Mouse (Mus musculus): ENCODE data around the gene Prox2.
"Not testable (repeated sequence)": the region's sequence is repeated elsewhere in the genome, so short reads cannot be mapped to it uniquely, and the experiment has no call there.

Gene Prox2

DNA sequence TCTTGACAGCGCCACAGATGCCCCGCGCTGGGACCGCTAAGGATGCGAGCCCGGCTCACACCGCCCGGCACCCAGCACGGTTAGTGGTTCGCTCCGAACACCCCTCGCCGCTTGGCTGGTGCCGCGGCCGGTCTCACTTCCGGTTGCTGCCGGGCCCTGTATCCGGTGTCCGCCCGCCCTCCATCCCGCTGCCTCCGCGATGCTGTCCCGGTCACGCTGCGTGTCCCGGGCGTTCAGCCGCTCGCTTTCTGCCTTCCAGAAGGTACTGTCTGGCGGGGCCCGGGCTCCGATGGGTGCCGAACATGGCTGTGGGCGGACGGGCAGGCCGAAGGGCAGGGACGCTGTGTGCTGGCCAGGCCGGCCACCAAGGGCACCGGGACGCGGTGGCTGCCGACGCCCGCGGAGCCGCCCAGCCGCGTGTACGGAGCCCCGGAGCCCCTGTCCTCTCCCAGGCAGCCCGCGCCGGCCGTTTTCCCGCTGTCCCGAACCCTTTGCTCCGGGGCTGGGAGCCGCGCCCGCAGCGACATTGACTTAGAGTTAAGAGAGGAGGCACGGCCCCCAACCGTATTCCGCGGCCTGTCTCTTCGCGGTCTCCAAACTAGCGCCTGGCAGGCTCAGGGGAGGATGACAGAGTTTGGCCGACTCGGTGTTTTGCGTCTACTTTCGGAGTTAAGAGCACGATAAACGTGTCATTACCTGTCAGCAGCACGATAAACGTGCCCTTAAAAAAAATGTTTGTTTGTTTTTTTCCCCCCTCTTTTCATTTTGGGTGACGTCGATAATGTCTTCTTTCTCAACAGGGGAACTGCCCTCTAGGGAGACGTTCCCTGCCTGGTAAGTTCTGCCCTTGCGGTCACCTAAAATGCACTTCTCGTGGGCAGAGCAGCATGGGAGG, at the start of gene Prox2, which contains the start of gene Dlst:
TSS of gene Prox2 (minus strand) at position 62 of the 895 bp plus-strand sequence.
TSS of gene Dlst (plus strand) at position 136 of the 895 bp plus-strand sequence.
- DNase-seq (ENCODE audit: low read depth, low spot score) = peak; percentile 89

DNA sequence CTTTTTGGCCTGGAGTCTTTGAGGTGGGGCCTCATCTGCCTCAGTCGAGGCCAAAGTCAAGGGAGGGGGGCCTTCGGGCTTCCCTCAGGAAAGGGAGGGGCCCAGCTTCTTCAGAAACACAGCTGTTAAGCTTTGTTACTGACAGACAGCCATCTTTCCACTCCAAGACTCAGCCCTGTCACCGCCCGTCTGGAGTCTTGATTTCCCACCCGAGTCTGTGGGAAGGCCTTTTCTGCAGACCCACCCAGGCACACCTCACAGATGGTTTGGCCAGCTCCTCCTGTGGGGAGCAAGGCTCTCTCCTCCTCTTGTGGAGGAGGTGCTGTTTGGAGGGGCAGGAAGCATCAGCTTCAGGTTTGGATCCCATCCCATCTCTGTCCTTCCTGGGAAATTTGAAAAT, 49.0 kb upstream of the Prox2 start:
- peak; percentile 29 for DNase-seq (ENCODE audit: low read depth, low spot score)

DNA sequence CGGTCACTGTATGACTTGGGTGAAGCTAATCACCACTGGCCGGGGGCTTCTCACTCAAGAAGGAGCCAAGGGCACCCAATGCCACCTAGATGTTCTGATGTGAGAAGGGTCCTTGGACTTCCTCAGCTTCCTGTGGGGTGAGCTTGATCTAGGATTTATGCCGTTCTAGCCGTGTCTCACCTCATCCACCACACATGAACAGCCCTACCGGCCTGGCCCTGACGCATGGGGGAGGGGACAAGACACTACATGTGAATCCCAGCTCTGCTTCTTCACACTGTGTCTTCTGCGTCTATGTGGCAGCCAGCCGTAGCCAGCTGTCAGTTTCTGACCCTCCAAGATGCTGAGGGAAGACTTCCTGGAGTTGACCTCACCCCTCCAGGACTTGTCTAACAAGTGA, 48.2 kb upstream of the Prox2 start:
- no peak for DNase-seq (ENCODE audit: low read depth, low spot score)

DNA sequence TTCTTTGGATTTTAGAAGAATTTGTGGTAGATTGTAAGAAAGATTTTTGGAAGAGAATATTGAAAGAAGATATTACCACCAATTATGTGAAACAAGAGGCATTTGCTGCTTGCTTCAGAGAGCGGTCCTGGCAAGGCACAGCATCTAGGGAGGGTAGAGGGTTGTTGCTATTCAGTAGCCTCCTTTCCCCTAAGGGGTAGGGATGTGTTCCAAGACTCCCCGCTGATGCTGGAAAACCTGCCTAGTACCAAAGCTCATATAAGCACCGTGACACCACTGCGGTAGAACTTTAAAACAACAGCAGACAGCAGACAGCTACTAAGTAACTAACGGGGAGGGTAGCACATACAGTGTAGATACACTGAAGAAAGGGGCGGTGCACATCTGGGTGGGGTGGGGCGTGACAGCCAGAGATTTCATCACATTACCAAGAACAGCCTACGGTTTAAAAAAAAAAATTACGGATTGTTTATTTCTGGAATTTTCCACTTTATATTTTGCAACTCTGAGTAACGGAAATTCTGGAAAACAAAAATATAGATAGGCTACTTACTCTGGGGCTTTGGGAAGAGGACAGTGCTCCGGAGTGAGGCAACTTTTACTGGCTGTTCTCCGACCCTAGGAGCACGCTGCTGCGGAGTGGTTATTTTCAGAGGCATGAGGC, 47.4 kb upstream of the Prox2 start:
- DNase-seq (ENCODE audit: low read depth, low spot score) = no peak

DNA sequence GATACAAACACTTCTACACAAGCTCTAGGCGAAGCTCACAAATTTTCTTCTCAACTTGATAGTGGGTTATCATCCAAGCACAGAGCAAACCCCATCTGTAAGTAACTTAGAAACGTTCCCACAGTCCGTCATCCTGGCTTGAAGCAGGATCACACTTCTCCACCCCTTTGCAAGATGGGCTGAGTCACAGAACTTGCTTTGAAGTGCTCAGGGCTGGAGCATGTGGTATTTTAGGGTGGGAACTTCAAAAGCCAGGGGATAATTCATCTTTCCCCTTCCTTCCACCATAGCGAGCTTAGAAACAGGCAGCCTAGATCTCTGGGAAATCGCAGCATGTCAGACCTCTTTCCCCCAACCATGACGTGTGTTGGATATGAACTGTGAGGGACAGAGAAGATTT, 45.8 kb upstream of the Prox2 start:
- no peak for DNase-seq (ENCODE audit: low read depth, low spot score)

DNA sequence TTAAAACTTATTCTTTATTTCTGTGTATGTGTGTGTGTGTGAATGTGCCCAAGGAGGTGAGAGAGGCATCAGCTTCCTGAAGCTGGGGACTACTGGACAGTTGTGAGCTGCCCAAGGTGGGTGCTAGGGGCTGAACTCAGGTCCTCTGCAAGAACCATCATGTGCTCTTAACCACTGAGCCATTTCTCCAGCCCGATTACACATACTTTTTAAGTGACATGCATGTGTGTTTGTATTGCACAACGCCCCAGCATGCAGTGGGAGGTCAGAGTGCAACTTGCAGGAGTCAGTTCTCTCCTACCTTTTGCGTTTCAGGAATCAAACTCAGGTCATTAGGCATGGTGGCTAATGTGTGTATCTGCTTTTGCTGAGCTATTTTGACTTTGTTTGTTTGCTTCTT, 42.5 kb upstream of the Prox2 start:
- DNase-seq (ENCODE audit: low read depth, low spot score) = no peak

DNA sequence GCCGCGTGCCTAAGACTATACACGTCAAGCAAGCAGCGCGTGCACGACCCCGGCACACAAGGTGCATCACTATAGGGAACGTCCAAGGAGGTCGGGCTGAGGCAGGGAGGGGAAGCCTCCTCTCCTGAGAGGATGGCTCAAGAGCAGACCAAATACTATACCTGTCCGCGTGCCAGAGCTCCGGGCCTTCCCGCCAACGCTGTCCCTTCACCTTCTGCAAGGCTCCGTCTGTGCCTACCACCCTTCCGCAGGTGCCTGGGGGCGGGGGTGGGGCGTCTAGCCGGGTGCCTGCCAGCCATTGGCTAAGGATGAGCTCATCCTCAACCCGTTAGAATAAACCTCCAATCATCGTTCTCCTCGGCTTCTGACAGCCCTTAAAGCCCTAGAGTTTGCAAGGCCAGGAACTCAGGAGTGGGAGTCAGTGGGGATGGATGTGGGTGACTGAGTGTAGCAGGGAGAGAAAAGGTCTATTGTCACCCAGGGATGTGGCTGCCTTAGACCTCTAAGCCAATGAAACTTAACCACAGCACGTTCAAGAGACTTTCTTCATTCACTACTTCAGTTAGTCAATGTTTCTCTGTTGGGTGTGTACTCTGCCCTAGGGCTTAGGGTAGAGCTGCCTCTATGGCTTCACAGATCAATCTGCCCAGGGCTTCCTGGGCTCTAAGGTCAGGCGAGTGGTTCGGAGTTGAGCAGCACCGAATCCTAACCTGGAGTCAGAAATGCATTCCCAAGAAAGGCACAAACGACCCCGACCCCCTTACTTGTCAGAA, 40.6 kb upstream of the Prox2 start, which contains the start of gene Rps6kl1:
TSS of gene Rps6kl1 (minus strand) at position 263 of the 773 bp plus-strand sequence.
- DNase-seq (ENCODE audit: low read depth, low spot score) = peak; percentile 91

DNA sequence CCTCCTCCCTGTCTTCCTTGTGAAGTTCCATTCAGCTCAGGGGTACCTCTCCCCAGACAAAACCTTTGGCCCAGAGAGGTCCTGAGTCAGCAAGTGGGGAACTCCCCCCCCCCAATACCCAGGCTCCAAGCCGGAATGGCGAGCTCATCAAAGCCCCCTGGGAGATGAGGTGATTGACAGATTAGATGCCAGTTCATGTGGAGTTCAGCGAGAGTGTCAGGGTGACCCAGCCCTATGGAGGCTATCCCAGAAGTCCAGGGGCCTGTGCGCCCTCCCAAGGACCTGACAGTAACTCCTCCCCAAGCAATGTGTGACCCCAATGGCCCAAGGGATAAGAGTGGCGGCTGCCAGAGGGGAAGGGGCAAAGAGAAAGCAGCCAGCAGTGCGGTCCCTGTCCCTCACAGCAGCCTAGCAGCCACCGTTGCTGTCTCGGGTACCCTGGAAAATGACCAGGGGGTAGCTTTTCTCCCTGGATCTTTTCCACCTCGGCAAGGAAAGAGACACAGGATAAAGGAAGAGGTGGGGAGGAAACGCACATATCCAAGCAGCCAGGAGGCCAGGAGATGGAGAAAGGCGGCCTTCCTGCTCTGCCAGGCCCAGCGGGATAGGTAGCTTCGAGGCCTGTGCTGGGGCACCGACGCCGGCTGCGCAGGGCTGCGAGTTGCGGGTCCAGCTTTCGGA, 39.9 kb upstream of the Prox2 start:
- DNase-seq (ENCODE audit: low read depth, low spot score) = no peak

DNA sequence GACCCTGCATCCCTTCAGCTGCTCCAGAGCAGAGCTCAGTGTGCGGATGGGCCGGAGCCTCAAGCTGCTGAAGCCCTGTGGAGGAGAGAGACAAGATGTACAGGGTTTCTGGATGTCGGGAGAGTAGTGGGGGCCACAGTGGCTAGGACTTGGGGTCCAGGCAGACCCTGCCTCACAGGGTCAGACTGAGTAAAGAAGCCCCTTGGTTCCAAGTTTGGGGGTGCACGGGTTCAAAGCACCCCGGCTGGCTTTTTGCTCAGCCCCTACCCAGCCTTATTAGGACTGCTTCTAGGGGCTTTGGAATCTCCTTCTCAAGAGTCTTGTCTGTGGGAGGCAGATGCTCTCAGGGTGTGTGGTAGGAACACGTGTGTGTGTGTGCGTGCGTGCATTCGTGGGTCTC, 36.3 kb upstream of the Prox2 start:
- DNase-seq (ENCODE audit: low read depth, low spot score) = no peak

DNA sequence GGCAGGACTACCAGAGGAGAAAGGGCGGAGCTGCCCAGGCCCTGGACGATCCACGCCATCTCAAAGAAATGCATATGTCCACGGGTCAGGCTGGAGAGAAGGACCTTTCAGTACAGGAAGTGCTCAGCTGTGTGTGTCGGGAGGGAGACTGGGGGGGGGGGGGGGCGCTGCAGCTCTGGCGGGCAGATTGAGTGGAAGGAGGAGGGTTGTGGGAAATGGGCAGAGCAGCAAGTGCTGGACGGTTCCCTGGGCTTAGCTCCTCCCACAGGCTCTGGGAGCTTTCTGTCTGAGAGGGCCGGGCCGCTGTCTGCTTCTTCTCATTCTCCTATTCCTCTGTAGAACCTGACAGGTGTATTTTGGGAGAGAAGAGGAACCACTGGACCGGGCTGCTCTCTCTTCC, 35.8 kb upstream of the Prox2 start:
- peak; percentile 53 for DNase-seq (ENCODE audit: low read depth, low spot score)

DNA sequence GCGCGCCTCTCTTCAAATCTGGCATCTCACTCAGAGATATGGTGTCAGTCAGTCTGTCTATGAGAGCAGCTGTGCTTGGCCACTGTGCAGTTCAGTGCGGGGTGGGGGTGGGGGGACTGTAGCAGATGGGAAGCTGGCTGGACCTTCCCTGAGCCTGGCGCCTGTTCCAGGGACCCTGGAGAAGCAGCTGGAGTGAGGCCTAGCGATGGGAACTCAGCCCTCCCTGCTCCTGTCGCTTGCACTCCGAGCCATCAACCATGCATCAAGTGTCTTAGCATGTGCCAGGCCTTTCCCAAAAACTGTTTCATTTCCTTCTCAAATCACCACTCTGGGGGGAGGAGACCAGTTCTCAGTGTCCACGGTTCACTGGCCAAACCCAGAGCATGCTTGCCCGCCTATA, 35.1 kb upstream of the Prox2 start:
- no peak for DNase-seq (ENCODE audit: low read depth, low spot score)

DNA sequence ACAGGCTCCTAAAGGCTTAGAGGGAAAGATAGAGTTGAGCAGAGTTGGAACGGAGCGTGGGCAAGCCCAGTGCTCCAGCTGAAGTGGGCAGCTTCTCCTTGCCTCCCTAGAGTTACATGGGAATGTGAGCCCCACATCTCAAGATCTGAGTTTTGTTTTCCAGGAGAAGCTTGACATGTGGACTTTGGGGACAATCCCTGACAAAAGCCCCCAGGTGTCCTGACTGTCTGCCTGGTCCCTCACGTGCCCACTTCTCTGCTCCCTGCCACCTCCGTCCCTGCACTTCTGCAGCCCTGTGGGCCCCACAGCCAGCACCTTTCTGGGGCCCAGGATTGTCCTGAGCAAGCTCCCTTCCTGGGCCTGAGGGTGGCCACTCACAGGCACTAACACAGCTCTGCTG, 34.3 kb upstream of the Prox2 start:
- DNase-seq (ENCODE audit: low read depth, low spot score) = no peak

DNA sequence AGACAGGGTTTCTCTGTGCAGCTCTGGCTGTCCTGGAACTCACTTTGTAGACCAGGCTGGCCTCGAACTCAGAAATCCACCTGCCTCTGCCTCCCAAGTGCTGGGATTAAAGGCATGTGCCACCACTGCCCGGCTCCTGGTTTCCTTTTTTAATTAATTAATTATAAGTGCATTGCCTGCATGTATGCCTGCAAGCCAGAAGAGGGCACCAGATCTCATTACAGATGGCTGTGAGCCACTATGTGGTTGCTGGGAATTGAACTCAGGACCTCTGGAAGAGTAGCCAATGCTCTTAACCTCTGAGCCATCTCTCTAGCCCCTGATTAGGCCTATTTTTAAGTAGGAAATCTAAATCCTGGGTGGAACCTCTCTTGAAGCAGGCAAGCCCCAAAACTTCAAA, 33.7 kb upstream of the Prox2 start:
- DNase-seq (ENCODE audit: low read depth, low spot score) = not testable (repeated sequence)

DNA sequence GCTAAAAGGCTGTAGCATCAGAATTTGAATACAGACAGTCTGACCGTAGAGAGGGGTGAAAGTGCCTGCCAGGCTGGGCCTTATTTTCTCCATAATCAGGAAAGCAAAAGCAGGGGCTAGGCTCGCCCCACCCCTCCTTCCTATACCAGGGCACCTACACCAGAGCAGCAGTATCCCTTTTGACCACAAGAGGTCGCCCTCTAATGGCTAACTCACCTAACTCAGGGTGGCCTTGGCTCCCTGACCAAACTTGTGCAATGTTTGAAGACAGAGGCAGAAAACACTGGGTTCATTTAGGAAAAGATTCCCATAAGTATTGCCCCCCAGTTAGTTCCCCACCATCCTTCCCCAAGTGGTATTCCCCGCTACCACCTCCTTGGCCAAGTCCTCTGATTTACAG, 32.2 kb upstream of the Prox2 start:
- DNase-seq (ENCODE audit: low read depth, low spot score) = peak; percentile 90

DNA sequence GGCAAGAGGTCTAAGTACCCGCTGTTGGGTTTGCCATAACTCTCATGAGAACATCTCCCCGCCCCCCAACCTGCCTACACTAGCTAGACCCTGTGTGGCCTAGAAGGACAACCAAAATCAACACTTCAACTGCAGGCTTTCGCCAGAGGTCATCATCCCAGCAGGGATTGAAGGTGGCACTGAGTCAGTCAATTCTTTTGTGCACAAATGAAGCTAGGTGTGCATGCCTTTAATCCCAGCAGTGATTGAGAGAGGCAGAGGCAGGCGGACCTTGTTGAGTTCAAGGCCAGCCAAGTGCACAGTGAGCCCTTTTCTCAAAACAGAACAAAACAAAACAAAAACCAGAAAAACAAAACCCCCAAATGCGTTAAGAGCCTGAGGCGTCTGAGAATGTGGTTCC, 30.5 kb upstream of the Prox2 start:
- DNase-seq (ENCODE audit: low read depth, low spot score) = peak; percentile 59

DNA sequence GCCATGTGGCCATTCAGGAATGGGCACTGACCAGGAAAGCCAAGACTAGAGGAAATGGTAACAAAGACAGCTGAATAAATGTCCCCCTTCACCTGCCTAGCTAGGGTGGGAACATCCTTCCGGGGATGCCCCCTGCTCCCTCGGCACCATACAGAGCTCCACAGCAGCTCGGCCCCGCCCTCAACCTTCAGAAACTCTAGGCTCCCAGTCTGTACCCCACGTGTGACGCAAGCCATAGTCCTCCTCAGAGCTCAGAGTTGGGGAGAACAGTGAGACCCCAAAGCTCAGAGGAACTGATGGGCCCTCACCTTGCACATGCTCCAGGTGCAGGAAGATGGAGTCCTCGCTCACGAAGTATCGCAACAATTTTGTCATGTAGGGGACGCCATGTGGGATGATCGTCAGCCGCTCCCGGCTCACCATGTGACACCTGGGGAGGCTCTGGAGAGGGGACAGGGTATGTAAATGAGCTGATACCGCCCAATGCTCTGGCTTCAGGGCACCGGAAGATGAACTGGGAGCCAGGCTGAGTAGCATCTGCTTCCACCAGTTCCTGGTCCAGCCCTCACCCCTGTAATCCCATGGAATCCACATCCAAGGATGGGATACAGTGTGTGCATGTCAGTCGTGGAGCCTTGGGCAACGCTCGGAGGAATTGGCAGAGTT, 29.6 kb upstream of the Prox2 start:
- peak; percentile 65 for DNase-seq (ENCODE audit: low read depth, low spot score)

DNA sequence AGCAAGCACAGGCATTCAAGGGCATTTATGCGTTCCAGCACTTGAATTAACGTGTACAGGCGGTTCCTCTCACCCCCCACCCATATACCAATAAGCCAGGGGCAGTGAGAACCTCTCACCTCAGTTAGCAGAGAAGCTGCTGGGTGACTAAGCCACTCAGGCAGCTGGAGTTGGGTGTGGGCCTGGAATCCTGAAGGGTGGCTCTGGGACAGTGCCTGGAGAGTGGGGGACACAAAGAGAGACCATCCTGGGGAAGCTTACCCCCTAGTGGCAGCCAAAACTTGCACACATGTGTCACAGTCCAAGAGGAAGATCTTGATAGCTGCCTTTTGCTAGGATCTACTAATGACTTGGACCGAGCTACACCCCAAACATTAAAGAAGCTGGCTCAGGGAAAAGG, 26.1 kb upstream of the Prox2 start:
- DNase-seq (ENCODE audit: low read depth, low spot score) = peak; percentile 12

DNA sequence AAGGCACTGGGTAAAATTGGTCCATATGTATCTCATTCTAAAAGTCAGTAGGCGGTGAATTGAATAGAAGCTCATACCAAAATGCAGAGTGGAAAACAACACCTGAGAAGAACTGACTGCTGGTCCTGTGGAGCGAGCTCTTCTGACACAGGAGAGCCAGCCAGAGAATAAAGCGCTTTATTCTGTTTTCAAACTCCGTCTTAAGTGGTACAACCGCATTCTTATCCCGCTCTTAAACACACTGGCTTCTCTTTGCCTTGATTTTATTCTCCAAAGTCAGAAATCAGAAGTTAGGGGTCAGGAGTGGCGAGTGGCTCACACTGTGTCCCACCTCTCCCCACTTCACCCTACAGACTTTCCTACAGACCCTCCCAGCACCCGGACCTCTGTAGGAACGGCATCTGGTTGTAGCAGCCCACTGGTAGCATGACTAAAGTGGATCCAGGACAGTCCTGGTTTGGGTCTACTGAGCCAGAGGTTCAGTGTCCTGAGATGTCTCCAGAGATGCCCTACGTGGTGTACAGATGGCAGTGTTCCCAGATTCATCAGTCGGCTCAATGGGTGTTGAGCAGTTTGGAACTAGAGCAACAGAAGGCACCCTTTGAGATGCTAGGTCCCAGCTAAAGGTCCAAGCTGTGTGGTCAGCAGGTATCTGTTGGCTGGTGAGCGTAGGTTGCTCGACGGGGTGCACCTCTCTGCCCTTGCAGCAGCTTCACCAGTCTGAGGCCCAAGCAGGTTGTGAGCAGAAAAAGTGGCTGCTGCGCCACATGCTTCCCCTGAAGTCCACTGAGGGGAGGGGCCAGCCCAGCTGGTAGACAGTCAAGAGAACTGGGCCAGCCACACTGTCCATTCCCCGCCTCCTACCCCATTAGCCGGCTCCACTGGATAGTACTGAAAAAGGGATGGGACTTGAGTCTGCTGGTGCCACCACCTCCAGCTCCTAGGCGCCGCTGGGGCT, 25.2 kb upstream of the Prox2 start:
- DNase-seq (ENCODE audit: low read depth, low spot score) = no peak

DNA sequence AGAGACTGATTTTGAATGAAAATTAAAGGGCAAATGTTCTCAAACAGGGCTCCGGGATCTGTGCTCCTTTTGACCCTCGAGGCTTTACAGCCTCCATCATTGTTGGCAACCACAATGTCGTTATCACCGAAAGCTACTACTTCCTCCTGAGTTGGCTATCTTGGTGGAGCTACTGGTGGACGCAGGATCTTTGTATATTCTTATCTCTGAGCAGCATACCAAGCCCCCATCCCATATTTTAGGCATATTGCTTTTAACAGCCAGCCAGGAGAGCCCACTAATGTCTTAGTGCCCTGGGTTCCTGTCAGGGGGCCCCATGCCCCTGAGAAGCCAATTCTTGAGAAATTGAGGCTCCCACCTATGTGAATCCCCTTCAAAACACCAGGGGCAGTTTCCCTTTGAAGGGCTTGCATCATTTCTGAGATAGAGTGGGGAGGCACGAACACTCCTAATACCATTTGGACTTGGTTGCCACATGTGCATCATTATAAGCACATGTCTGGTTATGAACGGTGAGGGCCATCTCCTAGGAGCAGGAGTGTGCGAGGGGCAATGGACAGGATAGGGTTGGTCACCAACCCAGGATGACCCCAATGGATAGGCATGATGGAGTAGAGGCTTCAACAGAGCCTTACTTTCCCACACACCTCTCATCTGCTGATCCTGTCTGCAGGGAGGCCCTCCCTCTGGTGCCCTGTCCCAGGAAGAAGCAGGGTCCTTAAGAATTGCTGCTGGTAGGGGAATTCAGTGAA, 23.7 kb upstream of the Prox2 start:
- no peak for DNase-seq (ENCODE audit: low read depth, low spot score)

All from ZHBTc4 (cell line).